Mouse (Mus musculus) embryonic facial prominence, embryonic 13.5 days (tissue): ENCODE data around the gene Tchhl1. TPM values are rescaled to one million over a fixed set of nuclear protein-coding genes. Genes with fewer than 3 reads are reported as not detected.
"Not testable (repeated sequence)": the region's sequence is repeated elsewhere in the genome, so short reads cannot be mapped to it uniquely, and the experiment has no call there.

ENCODE experiments used
- ATAC-seq: fragments of 200-750 bp; cut with Nextera tagmentation; 2 replicates; pipeline ENCODE4 v1.8.0; 2017; ENCODE audit warnings: low read depth; ENCODE audit not compliant: insufficient number of reproducible peaks, insufficient read depth, low FRiP score, low TSS enrichment
- H3K27ac ChIP-seq: fragments of 300-500 bp; sonication (generic); 2 replicates; pipeline ENCODE4 v1.5.1; 2015; ENCODE audit warnings: moderate library complexity, mild to moderate bottlenecking, inconsistent platforms
- H3K27me3 ChIP-seq: fragments of 300-500 bp; sonication (generic); 2 replicates; pipeline ENCODE4 v1.6.1; 2015; ENCODE audit warnings: mild to moderate bottlenecking, inconsistent platforms
- H3K36me3 ChIP-seq: fragments of 300-500 bp; sonication (generic); 2 replicates; pipeline ENCODE4 v1.6.1; 2015; ENCODE audit warnings: mild to moderate bottlenecking, inconsistent platforms
- H3K4me1 ChIP-seq: fragments of 300-500 bp; sonication (generic); 2 replicates; pipeline ENCODE4 v1.6.1; 2015; ENCODE audit warnings: inconsistent platforms
- H3K4me2 ChIP-seq: fragments of 300-500 bp; sonication (generic); 2 replicates; pipeline ENCODE4 v1.6.1; 2015; ENCODE audit warnings: moderate library complexity, mild to moderate bottlenecking, inconsistent platforms
- H3K4me3 ChIP-seq: fragments of 300-500 bp; sonication (generic); 2 replicates; pipeline ENCODE4 v1.5.1; 2015; ENCODE audit warnings: mild to moderate bottlenecking, inconsistent platforms
- H3K9ac ChIP-seq: fragments of 300-500 bp; sonication (generic); 2 replicates; pipeline ENCODE4 v1.6.1; 2015; ENCODE audit warnings: mild to moderate bottlenecking, inconsistent platforms
- H3K9me3 ChIP-seq: fragments of 300-500 bp; sonication (generic); 2 replicates; pipeline ENCODE4 v1.6.1; 2016; ENCODE audit warnings: inconsistent platforms
- WGBS: fragments of 180-500 bp; shearing (Covaris S2); methylation state at CpG from one replicate; pipeline ENCODE4 v1.1.7; 2015; ENCODE audit warnings: mixed read lengths; 5-methylcytosine and 5-hydroxymethylcytosine counted together
- polyA plus RNA-seq: library from polyadenylated mRNA; unstranded; fragments of >200 nt; fragmentation: Nextera tagmentation; extraction: Ambion mirVana; gene quantifications from 2 replicates; pipeline ENCODE4 v1.2.1, GENCODE M21; 2015

Gene Tchhl1
- polyA plus RNA-seq, 1 experiment from 2014 or later: not detected

GRCm38 (mm10) chr3:93469629-93470028 is 1.1 kb downstream of the Tchhl1 start:
- WGBS: 66% methylated on average over 3 of the region's 3 CpGs
- Histone ChIP-seq H3K27me3 (no peaks in the 10 kb centered on the region), H3K4me2 (no peak overlapping the region), H3K36me3 (no peaks in the 10 kb centered on the region), H3K9me3 (no peaks in the 10 kb centered on the region), H3K4me3 (no peak overlapping the region), H3K27ac (no peak overlapping the region), H3K9ac (no peak overlapping the region), H3K4me1 (no peaks in the 10 kb centered on the region)
- no peak for ATAC-seq

DNA sequence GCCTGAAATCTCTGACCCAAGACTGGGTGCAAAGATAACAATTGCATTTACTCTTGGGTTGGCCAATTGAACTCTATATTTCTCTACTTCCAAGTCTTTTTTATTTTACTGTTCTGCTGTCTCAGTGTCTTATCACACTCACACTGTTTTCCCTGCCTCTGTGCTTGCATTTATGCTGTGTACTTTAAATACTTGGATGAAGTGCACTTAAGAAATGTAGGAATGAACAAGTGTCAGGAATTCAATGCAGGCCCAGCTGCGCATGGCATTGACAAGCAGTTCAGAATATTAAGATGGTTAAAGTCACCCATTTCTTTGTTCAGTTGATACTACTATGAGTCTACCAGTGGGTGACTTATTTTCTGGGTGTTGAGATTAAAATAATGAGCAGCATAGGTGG is 11.5 kb downstream of the Tchhl1 start:
- H3K9me3 ChIP-seq: no peaks in the 10 kb centered on the region
- H3K27me3 ChIP-seq: no peaks in the 10 kb centered on the region
- H3K4me2 ChIP-seq: no peak overlapping the region
- H3K4me1 ChIP-seq: no peaks in the 10 kb centered on the region
- no peak overlapping the region for H3K9ac ChIP-seq
- no peak overlapping the region for H3K27ac ChIP-seq
- ATAC-seq: no peak
- WGBS: 87% methylated on average over 1 of the region's 1 CpGs
- no peaks in the 10 kb centered on the region for H3K36me3 ChIP-seq
- no peak overlapping the region for H3K4me3 ChIP-seq

DNA sequence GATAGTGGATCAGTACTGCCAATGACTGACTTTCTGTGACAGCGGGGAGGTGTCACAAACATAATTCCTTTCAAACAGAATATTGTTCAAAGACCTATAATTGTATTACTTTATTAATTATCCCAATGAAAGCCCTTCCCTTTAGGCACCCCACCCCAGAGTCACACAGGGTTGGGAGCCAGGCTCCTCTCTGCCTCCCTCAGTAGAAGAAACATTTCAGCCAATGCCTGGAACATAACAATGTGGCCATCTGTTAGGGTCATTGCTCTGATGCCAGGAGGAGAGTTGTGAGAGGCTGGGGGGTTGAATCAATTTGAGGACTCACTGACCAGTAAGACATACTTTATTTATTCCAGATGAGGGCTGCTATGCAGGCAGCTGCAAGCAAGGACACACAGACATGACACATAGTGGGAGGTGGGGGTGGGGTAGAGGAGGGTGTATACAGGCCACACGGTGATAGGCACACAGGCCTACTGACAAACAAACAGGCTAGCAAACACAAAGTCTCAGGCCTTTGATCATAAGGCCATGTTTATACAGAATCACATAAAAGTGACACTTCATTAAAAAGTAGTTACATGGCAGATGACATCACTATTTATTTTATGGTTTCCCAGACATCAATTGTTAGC is 13.5 kb downstream of the Tchhl1 start:
- no peak for ATAC-seq
- H3K36me3 ChIP-seq: no peaks in the 10 kb centered on the region
- H3K9me3 ChIP-seq: no peaks in the 10 kb centered on the region
- 58% methylated on average over 2 of the region's 2 CpGs for WGBS
- no peak overlapping the region for H3K27ac ChIP-seq
- H3K4me3 ChIP-seq: no peak overlapping the region
- H3K9ac ChIP-seq: no peak overlapping the region
- no peaks in the 10 kb centered on the region for H3K4me1 ChIP-seq
- no peak overlapping the region for H3K4me2 ChIP-seq
- no peaks in the 10 kb centered on the region for H3K27me3 ChIP-seq

GRCm38 (mm10) chr3:93485611-93486010 is 17.1 kb downstream of the Tchhl1 start:
- H3K4me2 ChIP-seq: no peak overlapping the region
- H3K9me3 ChIP-seq: no peaks in the 10 kb centered on the region
- H3K36me3 ChIP-seq: no peaks in the 10 kb centered on the region
- H3K4me1 ChIP-seq: no peaks in the 10 kb centered on the region
- WGBS: 92% methylated on average over 3 of the region's 3 CpGs
- H3K27ac ChIP-seq: no peak overlapping the region
- no peak for ATAC-seq
- H3K4me3 ChIP-seq: no peak overlapping the region
- no peak overlapping the region for H3K9ac ChIP-seq
- no peaks in the 10 kb centered on the region for H3K27me3 ChIP-seq

DNA sequence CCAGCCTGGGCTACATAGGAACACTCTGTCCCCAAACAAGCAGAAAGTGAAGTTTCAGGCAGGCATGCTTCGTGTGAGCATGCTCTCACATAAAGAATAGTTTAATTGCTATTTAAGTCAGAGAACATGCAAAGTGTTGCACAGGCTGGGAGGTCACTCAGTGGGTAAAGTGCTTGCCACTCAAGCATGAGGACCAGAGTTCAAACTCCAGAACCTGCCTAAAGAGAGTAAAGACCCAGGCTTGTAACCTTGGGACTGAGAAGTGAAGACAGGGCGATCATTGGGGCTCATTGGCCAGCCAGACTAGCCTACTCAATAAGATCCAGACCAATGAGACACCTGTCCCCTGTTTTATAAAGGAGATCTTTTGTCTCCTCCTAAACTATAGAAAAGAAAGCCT is 20.0 kb downstream of the Tchhl1 start:
- Histone ChIP-seq H3K4me2 (no peak overlapping the region), H3K27me3 (no peaks in the 10 kb centered on the region), H3K36me3 (no peaks in the 10 kb centered on the region), H3K4me3 (no peak overlapping the region), H3K27ac (no peak overlapping the region), H3K4me1 (no peaks in the 10 kb centered on the region), H3K9ac (no peak overlapping the region), H3K9me3 (no peaks in the 10 kb centered on the region)
- WGBS: 83% methylated on average over 2 of the region's 2 CpGs
- no peak for ATAC-seq

DNA sequence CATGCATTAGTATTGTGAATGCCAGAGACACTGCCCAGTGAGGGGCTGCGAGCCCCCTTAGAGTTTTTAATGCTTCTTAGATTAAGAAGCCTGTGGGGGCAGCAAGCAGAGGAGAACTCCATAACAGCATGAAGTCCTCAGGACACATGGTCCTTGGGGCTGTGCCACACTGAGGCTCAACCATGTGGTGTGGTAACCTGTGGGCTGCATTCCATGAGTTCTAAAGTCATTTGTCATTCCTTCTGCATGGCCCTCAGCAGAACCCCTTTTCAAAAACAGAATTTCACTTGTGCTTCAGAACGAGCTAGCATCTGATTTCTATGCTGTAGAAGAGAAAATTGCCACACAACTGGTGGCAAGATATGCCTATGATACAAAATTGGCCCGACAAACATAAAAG is 23.6 kb downstream of the Tchhl1 start:
- H3K9ac ChIP-seq: no peak overlapping the region
- ATAC-seq: no peak

DNA sequence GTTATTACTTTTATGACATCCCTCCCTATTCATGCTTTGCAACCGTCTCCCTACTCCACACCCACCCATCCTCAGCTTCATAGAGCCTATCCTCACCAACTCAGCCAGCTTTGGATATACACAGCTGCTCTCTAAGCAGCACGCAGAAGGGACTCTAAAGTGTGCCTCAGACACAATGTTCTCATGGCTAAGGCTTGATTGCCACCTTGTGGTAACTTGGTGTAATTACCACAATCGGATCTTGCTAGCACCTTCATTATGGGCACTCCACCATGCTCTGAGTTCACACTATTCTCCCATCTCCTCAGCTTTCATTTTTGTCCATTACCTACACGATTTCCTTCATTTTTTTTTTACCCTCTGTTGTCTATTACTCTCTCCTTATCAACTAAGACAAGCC is 25.4 kb downstream of the Tchhl1 start:
- Histone ChIP-seq H3K9me3 (no peaks in the 10 kb centered on the region), H3K27me3 (no peaks in the 10 kb centered on the region), H3K9ac (no peak overlapping the region), H3K4me3 (no peak overlapping the region), H3K27ac (no peak overlapping the region), H3K4me2 (no peak overlapping the region), H3K36me3 (no peaks in the 10 kb centered on the region), H3K4me1 (no peaks in the 10 kb centered on the region)
- peak; percentile 74 for ATAC-seq
- WGBS: under 1% methylated on average over 4 of the region's 4 CpGs

More for the DNA sequence above, 23.6 kb downstream of the Tchhl1 start:
- Histone ChIP-seq H3K9me3 (no peaks in the 10 kb centered on the region), H3K4me1 (no peaks in the 10 kb centered on the region), H3K4me2 (no peak overlapping the region), H3K36me3 (no peaks in the 10 kb centered on the region), H3K4me3 (no peak overlapping the region), H3K27ac (no peak overlapping the region), H3K27me3 (no peaks in the 10 kb centered on the region)
- 83% methylated on average over 3 of the region's 3 CpGs for WGBS

DNA sequence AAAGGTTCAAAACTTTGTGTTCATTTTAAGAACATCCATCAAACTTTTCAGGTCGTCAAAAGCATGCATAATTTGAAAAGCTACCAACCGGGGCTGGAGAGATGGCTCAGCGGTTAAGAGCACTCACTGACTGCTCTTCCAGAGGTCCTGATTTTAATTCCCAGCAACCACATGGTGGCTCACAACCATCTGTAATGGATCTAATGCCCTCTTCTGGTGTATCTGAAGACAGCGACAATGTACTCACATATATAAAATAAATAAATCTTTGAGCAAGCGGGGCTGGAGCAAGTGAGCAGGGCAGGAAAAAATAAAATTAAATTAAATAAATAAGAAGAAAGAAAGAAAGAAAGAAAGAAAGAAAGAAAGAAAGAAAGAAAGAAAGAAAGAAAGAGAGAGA is 26.2 kb downstream of the Tchhl1 start:
- H3K9ac ChIP-seq, ATAC-seq, H3K9me3 ChIP-seq, H3K27me3 ChIP-seq, H3K27ac ChIP-seq, H3K4me3 ChIP-seq, H3K36me3 ChIP-seq, H3K4me1 ChIP-seq, H3K4me2 ChIP-seq: not testable (repeated sequence)
- WGBS: 27% methylated on average over 5 of the region's 5 CpGs

GRCm38 (mm10) chr3:93497131-93497530 is 28.6 kb downstream of the Tchhl1 start:
- Histone ChIP-seq H3K4me3 (no peak overlapping the region), H3K27ac (no peak overlapping the region), H3K27me3 (no peaks in the 10 kb centered on the region), H3K4me1 (no peaks in the 10 kb centered on the region), H3K9me3 (no peaks in the 10 kb centered on the region), H3K9ac (no peak overlapping the region), H3K4me2 (no peak overlapping the region), H3K36me3 (no peaks in the 10 kb centered on the region)
- ATAC-seq: no peak
- WGBS: 80% methylated on average over 3 of the region's 3 CpGs

- Histone ChIP-seq H3K4me1 (no peaks in the 10 kb centered on the region), H3K9ac (no peak overlapping the region), H3K36me3 (no peaks in the 10 kb centered on the region), H3K4me3 (no peak overlapping the region), H3K27ac (no peak overlapping the region), H3K4me2 (no peak overlapping the region), H3K27me3 (no peaks in the 10 kb centered on the region), H3K9me3 (no peaks in the 10 kb centered on the region)
- no peak for ATAC-seq
These were observed 30.6 kb downstream of the Tchhl1 start for GRCm38 (mm10) chr3:93499129-93499528.

DNA sequence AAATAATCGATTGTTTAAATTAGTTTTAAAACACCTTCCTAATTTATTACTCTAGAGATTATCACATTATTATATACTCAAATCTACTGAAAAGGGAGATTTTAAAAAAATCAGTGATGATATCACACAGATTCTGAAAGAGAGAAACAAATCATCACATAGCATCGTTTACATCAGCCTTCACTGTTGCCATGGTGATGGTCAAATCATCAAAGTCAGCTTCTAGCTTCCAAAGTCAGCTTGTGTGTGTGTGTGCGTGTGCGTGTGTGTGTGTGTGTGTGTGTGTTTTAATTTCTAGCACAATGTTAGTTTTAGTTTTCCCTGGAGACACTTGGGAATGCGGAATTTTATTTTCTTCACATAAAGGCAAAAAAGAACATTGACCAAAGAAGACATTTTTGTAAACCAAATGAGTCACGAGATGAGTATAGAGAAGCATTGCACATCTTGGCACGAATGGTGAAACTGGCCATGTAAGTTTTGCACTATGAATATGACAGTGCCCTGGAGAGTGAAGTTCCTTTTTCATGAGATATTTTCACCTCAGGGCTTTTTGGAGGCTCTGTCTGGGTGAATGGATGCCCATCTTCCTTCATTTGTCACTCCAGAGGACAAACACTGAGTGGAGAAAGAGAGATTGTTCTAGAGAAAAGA is 36.1 kb downstream of the Tchhl1 start:
- H3K4me1 ChIP-seq: 0 out of 2 replicates have a peak, but pooled peaks cover 4% of the 10 kb centered on the region
- ATAC-seq: no peak
- 82% methylated on average over 7 of the region's 7 CpGs for whole genome bisulfite sequencing
- H3K36me3 ChIP-seq: no peaks in the 10 kb centered on the region
- no peaks in the 10 kb centered on the region for H3K9me3 ChIP-seq
- H3K27me3 ChIP-seq: no peaks in the 10 kb centered on the region
- H3K27ac ChIP-seq: no peak overlapping the region
- no peak overlapping the region for H3K9ac ChIP-seq
- H3K4me2 ChIP-seq: no peak overlapping the region
- H3K4me3 ChIP-seq: no peak overlapping the region
